Mouse (Mus musculus) brain, adult 2 months (tissue): ENCODE data around the gene Sap25.

ENCODE experiments used
- DNase-seq: peaks from one replicate; pipeline ENCODE4 v3.0.0; 2011; ENCODE audit warnings: low read depth, low spot score

Sap25 gene

DNA sequence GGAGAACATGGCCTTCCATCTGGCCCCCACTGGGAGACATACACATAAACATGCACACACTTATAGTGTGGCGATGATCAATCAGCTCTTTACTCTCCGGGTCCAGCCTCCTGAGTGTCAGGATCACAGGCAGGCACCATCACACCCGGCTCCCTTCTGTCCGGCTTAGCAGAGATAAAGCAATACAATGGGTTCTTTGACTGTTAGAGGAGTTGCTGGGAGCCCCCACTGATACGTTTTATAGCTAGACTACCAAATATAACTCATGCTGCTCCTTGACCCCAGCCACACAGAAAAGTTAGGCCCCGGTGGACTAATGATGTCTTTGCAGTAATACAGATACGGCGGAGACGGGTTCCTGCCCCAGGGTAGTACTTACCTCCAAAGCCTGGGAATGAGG lies 21.9 kb downstream of the Sap25 start:
- no peak for DNase-seq

- DNase-seq = no peak
These were observed 27.8 kb downstream of the Sap25 start for GRCm38 (mm10) chr5:137668971-137669370.

- no peak for DNase-seq
These were observed 29.1 kb downstream of the Sap25 start for GRCm38 (mm10) chr5:137670240-137670639.

DNA sequence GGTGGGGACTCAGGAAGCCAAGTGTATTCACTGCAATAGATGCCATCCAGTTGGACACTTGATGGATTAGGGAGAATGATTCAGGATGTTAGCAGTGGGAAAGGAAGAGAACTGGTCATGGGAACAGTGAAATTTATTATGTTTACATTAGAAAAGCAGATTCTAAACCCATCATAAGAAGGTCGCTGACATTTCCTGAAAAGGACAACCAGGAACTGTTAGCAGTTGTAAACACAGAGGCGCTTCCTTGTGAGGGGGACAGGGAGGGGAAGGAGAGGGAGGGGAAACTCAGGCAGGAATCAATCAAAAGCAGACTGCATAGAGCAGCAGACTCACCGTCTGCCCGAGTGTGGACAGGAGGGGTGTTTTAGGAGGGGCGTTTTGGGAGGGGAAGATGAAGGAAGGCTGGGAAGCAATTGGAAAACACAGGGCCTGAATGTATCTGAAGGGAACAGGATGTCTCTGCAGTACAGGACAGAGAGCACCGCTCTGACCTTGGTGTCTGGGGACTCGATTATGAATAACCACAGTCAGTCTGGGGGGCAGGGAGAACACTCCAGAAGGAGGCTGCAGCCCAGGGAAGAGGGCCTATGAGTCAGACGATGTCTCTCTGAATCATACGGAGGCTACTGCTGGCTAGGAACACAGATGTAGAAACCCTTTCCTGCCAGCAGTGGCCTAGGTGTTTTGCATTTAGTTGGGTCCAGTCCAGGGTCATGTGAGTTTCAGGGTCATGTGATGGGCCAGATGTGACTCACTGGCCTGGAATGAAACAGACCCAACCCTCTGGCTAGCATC lies 30.5 kb downstream of the Sap25 start:
- DNase-seq = peak; percentile 87

- no peak for DNase-seq
These were observed 31.2 kb downstream of the Sap25 start for GRCm38 (mm10) chr5:137672361-137672760.

- DNase-seq = no peak
These were observed 31.9 kb downstream of the Sap25 start for GRCm38 (mm10) chr5:137673015-137673414.

GRCm38 (mm10) chr5:137674786-137675185 lies 33.7 kb downstream of the Sap25 start:
- DNase-seq = no peak

GRCm38 (mm10) chr5:137677859-137678258 lies 36.7 kb downstream of the Sap25 start:
- peak; percentile 56 for DNase-seq

GRCm38 (mm10) chr5:137678736-137679135 lies 37.6 kb downstream of the Sap25 start:
- DNase-seq = no peak

- no peak for DNase-seq
These were observed 38.6 kb downstream of the Sap25 start for GRCm38 (mm10) chr5:137679726-137680125.

DNA sequence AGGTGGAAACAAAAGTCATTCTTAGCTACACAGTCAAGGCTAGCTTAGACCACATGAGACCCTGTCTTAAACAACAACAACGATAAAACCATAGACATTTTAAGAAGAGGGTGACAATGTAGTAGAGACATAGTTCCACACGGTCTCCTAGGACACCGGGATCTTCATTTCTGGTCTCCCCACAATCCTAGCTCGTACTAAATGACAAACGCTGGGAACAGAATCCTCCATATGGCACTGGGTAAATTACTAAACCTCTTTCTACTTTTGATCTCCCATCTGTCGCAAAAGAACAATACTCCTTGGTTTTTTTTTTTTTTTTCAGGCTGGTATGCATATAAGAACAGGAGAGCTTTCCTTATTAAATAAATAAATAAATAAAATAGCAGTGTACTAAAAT lies 41.4 kb downstream of the Sap25 start:
- peak; percentile 68 for DNase-seq

DNA sequence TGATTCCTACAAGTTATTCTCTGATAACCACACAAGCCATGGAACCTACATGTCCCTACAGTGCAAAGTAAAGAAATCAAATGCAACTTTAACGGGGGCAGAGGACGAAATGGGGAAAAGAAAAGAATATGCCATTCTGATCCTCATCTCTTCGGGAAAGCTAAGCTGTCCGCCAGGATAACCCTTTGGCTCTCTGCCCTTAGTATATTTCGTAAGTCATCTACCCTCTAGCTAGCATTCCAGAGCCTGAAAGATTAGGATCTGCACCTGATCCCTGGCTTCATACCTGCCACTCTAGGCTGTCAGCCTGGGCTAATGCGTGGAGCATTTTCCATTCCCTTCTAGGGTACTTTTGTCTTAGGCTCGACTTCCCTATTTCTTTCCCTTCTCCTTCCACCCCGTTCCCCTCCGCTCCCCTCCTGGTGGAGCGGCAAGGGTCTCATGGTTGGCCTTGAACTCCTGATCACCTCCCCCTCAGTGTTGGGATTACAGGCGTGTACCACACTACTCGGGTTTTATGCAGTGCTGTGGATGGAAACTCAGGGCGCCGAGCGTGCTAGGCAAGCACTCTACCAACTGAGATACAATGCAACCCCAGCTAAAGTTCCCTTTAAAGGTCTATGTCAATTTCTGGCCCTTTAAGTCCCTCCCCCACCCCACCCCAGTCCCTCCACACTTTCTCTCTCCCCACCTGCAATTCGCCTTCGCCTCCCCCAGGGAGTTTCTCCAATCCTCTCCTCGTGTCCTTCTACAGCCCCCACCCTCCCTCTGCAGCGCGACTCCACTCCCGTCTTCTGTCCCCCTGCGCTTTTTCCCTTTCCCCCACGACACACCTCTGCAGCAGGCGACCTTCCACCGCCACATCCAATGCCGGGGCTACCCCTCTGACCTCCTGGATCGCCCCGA lies 42.5 kb downstream of the Sap25 start:
- DNase-seq = peak; percentile 60

DNA sequence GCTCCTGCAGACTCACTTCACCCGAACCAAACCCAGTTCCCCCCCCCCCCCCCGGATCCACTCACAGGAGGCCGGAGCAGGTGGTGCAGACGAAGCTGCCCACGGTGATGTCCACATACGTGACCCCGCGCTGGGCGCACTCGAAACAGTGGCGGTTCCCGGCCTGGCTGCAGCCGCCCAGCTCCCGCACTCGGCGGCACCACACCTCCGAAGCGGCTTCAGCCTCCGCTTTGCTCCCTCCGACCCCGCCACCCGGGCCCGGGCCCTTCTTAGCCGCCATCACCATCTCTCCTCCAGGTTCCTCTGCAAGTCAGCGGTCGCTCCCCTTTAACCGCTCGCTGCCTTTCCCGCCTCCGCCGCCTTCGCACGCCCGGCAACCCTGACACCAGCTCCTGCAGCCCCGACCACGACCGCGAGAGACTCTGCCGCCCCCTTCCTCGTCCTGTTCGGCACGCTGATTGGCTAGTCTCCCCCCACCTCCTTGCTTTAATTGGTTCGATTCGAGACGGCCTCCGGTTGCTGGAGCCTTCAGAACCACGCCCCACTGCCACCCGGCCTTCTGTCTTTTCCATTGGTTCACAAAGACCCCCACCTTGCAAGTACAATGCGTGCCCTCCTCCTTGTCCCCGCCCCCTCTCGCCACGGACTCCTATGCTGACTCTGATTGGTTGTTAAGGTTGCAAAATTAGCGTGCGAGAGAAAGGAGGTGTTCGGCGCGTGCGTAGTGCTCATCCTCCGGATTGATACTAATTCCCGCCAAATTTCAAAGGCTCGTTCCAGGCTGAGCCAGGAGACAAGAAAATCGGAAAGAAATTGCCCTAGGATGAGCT lies 43.4 kb downstream of the Sap25 start, which contains the start of gene Agfg2:
Gene Agfg2, minus strand, starts transcription at position 433 of the 830 bp plus-strand sequence.
- DNase-seq = peak; percentile 100

DNA sequence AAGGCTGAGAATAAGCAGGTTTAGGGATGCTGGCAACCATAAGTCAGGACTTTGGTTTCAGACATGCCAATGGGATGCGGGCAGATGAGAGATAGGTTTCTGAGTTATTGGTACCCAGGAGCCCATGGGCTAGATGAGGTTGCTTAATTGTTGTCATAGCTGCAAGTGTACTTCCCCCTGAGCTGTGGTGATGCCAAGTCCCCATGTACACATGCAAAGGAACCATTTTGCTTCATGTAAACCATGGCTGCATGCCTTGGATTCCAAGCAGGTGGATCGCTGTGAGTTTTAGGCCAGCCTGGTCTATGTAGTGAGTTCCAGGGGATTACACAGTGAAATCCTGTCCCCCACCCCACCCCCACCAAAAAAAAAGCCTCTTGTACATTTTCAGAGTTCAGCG lies 44.5 kb downstream of the Sap25 start:
- no peak for DNase-seq

DNA sequence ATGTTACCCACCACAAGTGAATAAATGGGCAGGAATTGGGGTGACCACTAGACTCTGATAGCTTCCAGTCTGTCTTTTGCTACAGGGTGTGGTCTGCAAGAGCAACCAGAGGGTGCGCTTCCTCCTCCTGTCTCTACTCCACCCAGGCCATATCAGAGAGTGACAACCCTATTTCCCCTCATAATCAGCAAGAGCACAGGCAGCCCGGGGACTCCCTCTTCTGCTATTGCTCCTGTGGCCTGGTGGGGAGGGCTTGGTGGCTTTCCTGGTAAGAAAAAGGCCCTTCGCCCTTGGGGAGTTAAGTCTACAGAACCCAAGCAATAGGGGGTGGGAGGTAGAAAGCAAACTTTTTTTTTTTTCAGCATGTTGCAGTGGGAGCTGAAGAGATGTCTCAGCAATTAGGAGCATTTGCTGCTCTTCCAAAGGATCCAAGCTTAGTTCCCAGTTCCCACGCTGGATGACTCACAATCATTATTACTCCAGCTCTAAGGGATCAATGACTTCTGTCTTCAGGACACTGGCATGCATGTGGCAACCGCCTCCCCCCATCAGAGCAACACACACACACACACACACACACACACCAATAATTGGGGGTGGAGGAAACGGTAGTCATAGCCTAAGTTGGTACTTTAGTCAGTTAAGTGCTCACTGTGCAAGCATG lies 45.1 kb downstream of the Sap25 start:
- DNase-seq = peak; percentile 67

DNA sequence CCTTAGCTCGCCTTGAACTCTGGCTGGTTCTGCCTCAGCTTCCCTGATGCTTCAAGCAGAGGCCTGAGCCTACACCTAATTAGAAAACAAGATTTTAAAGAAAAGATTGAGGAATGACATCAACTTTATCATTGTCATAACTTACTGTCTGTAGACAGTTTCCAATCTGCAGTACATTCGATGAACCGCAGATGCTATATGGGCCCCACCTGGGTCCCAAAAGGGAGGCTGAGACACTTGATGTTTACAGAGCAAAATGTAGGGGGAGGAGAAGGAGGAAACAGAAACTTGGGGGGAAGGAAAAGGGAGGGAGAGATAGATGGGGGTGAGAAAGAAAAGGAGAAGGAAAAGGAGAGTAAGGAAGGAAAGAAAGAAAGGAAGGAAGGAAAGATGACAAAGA lies 48.8 kb downstream of the Sap25 start:
- DNase-seq = no peak

DNA sequence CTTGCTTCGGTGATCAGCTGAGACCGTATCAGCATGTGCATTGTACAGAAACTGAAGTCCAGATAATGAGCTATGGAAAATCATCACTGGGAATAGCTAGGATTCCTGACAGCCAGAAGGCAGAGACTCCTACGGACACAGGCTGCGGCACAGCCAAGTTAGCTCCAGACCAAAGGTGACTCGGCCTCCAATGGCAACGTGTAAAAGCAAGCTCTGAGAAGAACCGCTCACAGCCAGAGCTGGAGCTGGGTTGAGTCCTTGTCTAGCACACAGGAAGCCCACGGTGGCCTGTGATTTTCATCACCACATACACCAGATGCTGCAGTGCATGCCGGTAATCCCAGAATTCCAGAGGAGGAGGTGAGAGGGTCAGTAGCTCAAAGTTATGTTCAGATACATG lies 49.4 kb downstream of the Sap25 start:
- DNase-seq = no peak

- DNase-seq = no peak
These were observed 50.7 kb downstream of the Sap25 start for GRCm38 (mm10) chr5:137691881-137692280.
